Mouse (Mus musculus) midbrain, embryonic 13.5 days (tissue): ENCODE results near the gene Smoc2. TPM values are rescaled to one million over a fixed set of nuclear protein-coding genes. Genes with fewer than 3 reads are reported as not detected.

Experiments
- ATAC-seq: fragments of 200-750 bp; cut with Nextera tagmentation; 2 replicates; pipeline ENCODE4 v1.8.0; 2017; ENCODE audit warnings: mild to moderate bottlenecking, moderate TSS enrichment, moderate library complexity
- H3K27ac ChIP-seq: fragments of 300-500 bp; sonication (generic); 2 replicates; pipeline ENCODE4 v1.5.1; 2015; ENCODE audit warnings: inconsistent platforms, mild to moderate bottlenecking, moderate library complexity
- H3K27me3 ChIP-seq: fragments of 300-500 bp; sonication (generic); 2 replicates; pipeline ENCODE4 v1.6.1; 2015; ENCODE audit warnings: mild to moderate bottlenecking, inconsistent platforms
- H3K36me3 ChIP-seq: fragments of 300-500 bp; sonication (generic); 2 replicates; pipeline ENCODE4 v1.6.1; 2015; ENCODE audit warnings: mild to moderate bottlenecking, inconsistent platforms
- H3K4me1 ChIP-seq: fragments of 300-500 bp; sonication (generic); replicated peaks from 2 replicates; pipeline ENCODE4 v1.6.1; 2015; ENCODE audit warnings: inconsistent platforms
- H3K4me2 ChIP-seq: fragments of 300-500 bp; sonication (generic); replicated peaks from 2 replicates; pipeline ENCODE4 v1.6.1; 2015; ENCODE audit warnings: moderate library complexity, mild to moderate bottlenecking, inconsistent platforms
- H3K4me3 ChIP-seq: fragments of 300-500 bp; sonication (generic); replicated peaks from 2 replicates; pipeline ENCODE4 v1.5.1; 2015; ENCODE audit warnings: mild to moderate bottlenecking, inconsistent platforms
- H3K9ac ChIP-seq: fragments of 300-500 bp; sonication (generic); replicated peaks from 2 replicates; pipeline ENCODE4 v1.6.1; 2015; ENCODE audit warnings: mild to moderate bottlenecking, inconsistent platforms
- H3K9me3 ChIP-seq: fragments of 300-500 bp; sonication (generic); 2 replicates; pipeline ENCODE4 v1.6.1; 2016; ENCODE audit warnings: mild to moderate bottlenecking, inconsistent platforms
- WGBS: fragments of 180-500 bp; shearing (Covaris S2); methylation state at CpG from one replicate; pipeline ENCODE4 v1.1.7; 2015; 5-methylcytosine and 5-hydroxymethylcytosine counted together
- polyA plus RNA-seq: library from polyadenylated mRNA; unstranded; fragments of >200 nt; fragmentation: Nextera tagmentation; extraction: Ambion mirVana; gene quantifications from 2 replicates; pipeline ENCODE4 v1.2.1, GENCODE M21; 2015

Smoc2 gene
- polyA plus RNA-seq, 1 experiment from 2014 or later, result 1.6 TPM

DNA sequence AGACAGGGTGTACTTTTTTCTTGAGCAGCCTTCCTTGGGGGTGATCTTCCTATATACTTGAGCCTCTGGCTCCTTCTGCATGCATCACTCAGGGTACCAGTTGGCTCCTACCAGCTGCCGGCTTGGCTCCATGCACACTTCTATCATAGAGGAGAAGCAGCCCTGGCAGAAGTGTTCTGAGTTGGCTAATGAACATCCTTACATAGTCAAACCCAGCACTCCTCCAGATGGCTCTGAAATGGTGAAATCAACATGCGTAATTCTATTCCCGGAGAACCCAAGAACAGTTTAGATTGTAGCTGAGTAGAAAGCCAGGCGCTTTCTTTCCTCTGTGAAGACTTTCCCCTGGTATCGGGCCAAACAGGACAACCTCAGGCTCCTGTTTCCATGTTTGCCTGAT is 91.2 kb downstream of the Smoc2 start:
- ATAC-seq, result no peak
- Histone ChIP-seq H3K4me3 (no peak overlapping the region), H3K9ac (no peak overlapping the region), H3K27me3 (no peaks in the 10 kb centered on the region), H3K36me3 (no peaks in the 10 kb centered on the region), H3K9me3 (no peaks in the 10 kb centered on the region), H3K27ac (no peak overlapping the region), H3K4me1 (peaks cover 12% of the 10 kb centered on the region), H3K4me2 (no peak overlapping the region)
- WGBS, result 95% methylated on average over 5 of the region's 5 CpGs

GRCm38 (mm10) chr17:14371606-14372005 is 92.3 kb downstream of the Smoc2 start:
- Histone ChIP-seq H3K9ac (no peak overlapping the region), H3K4me1 (peaks cover 12% of the 10 kb centered on the region), H3K9me3 (no peaks in the 10 kb centered on the region), H3K27me3 (no peaks in the 10 kb centered on the region), H3K27ac (no peak overlapping the region), H3K36me3 (no peaks in the 10 kb centered on the region), H3K4me3 (no peak overlapping the region), H3K4me2 (no peak overlapping the region)
- ATAC-seq, result peak; percentile 8; the same call in 1 of the 2 replicates
- WGBS, result 82% methylated on average over 6 of the region's 6 CpGs

DNA sequence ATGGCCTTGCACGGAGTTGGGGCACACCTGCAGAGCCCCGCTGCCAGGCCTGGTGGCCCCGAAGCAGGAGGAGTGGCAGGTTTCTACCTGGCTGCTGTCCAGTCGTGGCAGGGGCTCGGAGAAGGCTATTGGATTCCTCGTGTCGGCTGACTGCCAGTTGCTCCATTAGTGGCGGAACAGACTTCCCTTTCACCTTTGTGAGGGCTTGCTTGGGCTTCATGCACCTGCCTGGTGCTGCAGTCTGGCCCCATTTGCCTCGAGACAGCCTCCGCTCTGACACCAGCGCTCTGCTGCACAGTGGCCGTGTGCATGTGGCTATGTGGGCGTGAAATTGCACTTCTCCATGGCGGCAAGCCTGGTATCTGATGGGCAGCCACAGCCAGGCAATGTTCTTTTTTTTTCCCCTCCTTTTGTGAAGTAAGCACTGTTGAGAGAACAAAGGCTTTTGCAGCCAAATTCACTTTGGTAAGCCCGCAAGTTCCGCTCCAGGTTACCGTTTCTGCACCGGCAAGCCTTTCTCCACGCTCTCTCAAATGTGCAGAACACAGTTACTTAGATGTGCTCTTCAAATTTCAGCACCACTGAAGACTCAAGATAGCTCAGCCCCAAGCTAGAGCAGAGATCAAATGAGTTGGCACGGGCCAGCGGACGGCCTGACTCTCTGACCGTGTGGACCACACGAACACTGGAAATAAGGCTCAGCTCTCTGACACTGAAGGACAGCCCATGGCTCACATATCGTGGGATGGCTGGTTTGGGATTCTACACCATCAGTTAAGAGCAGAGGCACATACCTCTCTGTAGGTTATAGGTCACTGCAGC is 93.2 kb downstream of the Smoc2 start:
- H3K9ac ChIP-seq, result no peak overlapping the region
- no peaks in the 10 kb centered on the region for H3K9me3 ChIP-seq
- no peak overlapping the region for H3K4me3 ChIP-seq
- H3K4me1 ChIP-seq, result peaks cover 12% of the 10 kb centered on the region
- 46% methylated on average over 25 of the region's 25 CpGs for WGBS
- no peak overlapping the region for H3K27ac ChIP-seq
- no peaks in the 10 kb centered on the region for H3K27me3 ChIP-seq
- H3K4me2 ChIP-seq, result peak overlapping the region; percentile 9; the same call in 1 of the 2 replicates
- H3K36me3 ChIP-seq, result no peaks in the 10 kb centered on the region
- peak; percentile 82 for ATAC-seq

DNA sequence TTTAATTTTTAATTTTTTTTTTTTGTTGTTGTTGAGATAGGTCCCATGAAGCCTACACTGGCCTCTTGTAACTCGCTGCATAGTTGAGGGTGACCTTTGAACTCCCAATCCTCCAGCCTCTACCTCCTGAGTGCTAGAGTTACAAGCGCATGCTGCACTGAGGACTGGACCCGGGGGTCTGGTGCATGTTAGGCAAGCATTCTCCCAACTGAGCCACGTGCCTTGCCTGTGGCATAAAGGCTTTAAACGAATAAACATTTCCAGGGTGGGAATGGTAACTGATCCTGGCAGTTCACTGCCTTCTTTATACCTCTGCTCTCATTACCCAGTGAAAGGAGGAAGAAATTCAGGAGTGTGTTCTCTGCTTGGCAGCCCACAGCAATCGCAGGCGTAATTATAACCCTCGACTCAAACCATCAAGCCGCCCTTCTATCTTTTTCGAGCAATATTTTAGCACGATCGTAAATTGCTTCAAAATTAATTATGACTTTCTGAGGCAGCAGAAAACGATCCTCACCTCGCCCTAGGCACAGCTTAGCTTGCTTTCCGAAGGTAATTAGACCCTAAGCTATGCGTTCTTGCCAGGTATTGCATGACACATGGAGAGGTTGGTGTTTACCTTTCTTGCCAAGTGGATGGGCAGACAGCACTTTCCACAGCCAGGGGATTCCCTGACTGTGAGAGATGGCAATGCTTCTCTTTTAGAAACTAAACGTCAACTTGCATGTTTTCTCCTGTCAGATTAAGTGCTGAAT is 99.6 kb downstream of the Smoc2 start:
- WGBS, result 76% methylated on average over 17 of the region's 17 CpGs

DNA sequence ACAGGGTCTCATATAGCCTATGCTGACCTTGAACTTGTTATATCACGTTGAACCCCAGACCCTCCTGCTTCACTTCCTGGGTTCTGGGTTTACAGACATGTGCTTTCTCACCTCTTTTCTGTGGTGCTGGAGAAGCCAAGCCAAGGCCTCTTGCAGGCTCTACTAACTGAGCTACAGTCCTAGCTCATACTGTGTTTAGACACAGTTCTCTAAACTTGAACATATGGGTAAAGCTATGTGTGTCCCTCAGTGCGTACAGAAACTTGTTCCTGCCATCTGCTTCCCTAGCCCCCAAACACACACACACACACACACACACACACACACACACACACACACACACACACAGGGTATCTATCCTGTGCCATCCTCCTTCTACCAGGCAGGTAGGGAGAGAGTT is 100.2 kb downstream of the Smoc2 start:
- ATAC-seq, result no peak
- Histone ChIP-seq H3K4me1 (no peaks in the 10 kb centered on the region), H3K27me3 (no peaks in the 10 kb centered on the region), H3K9me3 (no peaks in the 10 kb centered on the region), H3K4me2 (no peak overlapping the region), H3K9ac (no peak overlapping the region), H3K4me3 (no peak overlapping the region), H3K36me3 (no peaks in the 10 kb centered on the region), H3K27ac (no peak overlapping the region)
- WGBS, result 81% methylated on average over 2 of the region's 2 CpGs

More for the DNA sequence above, 99.6 kb downstream of the Smoc2 start:
- ATAC-seq, result no peak
- H3K4me1 ChIP-seq, result no peaks in the 10 kb centered on the region
- no peaks in the 10 kb centered on the region for H3K36me3 ChIP-seq
- no peaks in the 10 kb centered on the region for H3K27me3 ChIP-seq
- no peak overlapping the region for H3K4me2 ChIP-seq
- H3K9me3 ChIP-seq, result no peaks in the 10 kb centered on the region
- H3K9ac ChIP-seq, result no peak overlapping the region
- no peak overlapping the region for H3K4me3 ChIP-seq
- no peak overlapping the region for H3K27ac ChIP-seq

- no peak overlapping the region for H3K4me2 ChIP-seq
- H3K9ac ChIP-seq, result no peak overlapping the region
- H3K4me1 ChIP-seq, result no peaks in the 10 kb centered on the region
- no peaks in the 10 kb centered on the region for H3K36me3 ChIP-seq
- H3K9me3 ChIP-seq, result no peaks in the 10 kb centered on the region
- H3K4me3 ChIP-seq, result no peak overlapping the region
- H3K27ac ChIP-seq, result no peak overlapping the region
- H3K27me3 ChIP-seq, result no peaks in the 10 kb centered on the region
- WGBS, result 94% methylated on average over 3 of the region's 3 CpGs
- ATAC-seq, result no peak
These were observed 100.7 kb downstream of the Smoc2 start for GRCm38 (mm10) chr17:14379966-14380365.

GRCm38 (mm10) chr17:14380526-14380925 is 101.2 kb downstream of the Smoc2 start:
- Histone ChIP-seq H3K36me3 (no peaks in the 10 kb centered on the region), H3K4me3 (no peak overlapping the region), H3K9ac (no peak overlapping the region), H3K4me1 (no peaks in the 10 kb centered on the region), H3K27me3 (no peaks in the 10 kb centered on the region), H3K27ac (no peak overlapping the region), H3K4me2 (no peak overlapping the region), H3K9me3 (no peaks in the 10 kb centered on the region)
- no peak for ATAC-seq
- WGBS, result 88% methylated on average over 12 of the region's 12 CpGs

- no peak for ATAC-seq
- Histone ChIP-seq H3K9me3 (no peaks in the 10 kb centered on the region), H3K27me3 (no peaks in the 10 kb centered on the region), H3K4me2 (no peak overlapping the region), H3K4me1 (no peaks in the 10 kb centered on the region), H3K4me3 (no peak overlapping the region), H3K27ac (no peak overlapping the region), H3K9ac (no peak overlapping the region), H3K36me3 (no peaks in the 10 kb centered on the region)
- 73% methylated on average over 7 of the region's 7 CpGs for WGBS
These were observed 102.2 kb downstream of the Smoc2 start for GRCm38 (mm10) chr17:14381482-14381881.

DNA sequence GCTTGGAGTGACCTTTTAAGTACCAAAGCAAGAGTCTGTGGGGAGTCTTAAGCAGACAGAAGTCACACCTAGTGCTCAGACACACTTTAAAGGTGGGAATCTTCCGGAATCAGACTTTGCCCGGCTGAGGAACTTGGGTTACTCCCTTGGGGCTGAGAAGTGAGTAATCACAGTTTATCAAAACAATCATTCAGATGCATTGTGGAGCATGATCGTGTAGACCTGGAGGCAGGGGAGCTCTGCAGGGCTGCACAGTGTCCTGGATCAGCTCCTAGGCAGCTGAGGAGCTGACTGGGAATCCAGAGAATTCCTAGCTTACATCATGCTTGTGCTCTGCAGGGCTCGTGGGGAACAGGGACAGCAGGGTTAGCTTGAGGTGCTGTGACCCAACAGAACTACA is 104.7 kb downstream of the Smoc2 start:
- 0 out of 2 replicates have a peak, but pooled peaks cover 3% of the 10 kb centered on the region for H3K4me1 ChIP-seq
- WGBS, result 93% methylated on average over 4 of the region's 4 CpGs
- no peaks in the 10 kb centered on the region for H3K36me3 ChIP-seq
- no peaks in the 10 kb centered on the region for H3K27me3 ChIP-seq
- no peak for ATAC-seq
- H3K9ac ChIP-seq, result no peak overlapping the region
- H3K4me3 ChIP-seq, result no peak overlapping the region
- no peak overlapping the region for H3K27ac ChIP-seq
- H3K9me3 ChIP-seq, result no peaks in the 10 kb centered on the region
- no peak overlapping the region for H3K4me2 ChIP-seq

DNA sequence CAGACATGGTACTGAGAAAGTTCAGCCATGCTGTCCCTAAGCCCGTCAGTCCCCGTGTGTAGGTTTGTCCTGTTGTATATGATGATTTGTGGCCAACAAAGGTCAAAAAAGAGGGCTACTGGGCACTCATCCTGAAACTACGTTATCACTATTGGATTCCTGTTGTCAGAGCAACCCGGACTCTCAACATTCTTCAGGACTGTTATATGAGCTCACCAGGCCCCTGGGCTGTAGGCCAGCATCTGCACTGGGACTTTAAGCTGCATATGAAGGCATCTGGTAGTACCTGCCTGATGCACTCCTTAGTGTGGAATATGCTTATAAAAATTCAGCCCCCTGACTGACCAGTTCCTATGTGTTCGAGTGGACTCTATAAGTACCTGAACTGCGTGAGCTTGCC is 105.7 kb downstream of the Smoc2 start:
- 93% methylated on average over 6 of the region's 6 CpGs for WGBS
- Histone ChIP-seq H3K4me1 (0 out of 2 replicates have a peak, but pooled peaks cover 3% of the 10 kb centered on the region), H3K27ac (no peak overlapping the region), H3K4me2 (no peak overlapping the region), H3K4me3 (no peak overlapping the region), H3K9me3 (no peaks in the 10 kb centered on the region), H3K27me3 (no peaks in the 10 kb centered on the region), H3K9ac (no peak overlapping the region), H3K36me3 (no peaks in the 10 kb centered on the region)
- no peak for ATAC-seq

GRCm38 (mm10) chr17:14387261-14387660 is 108.0 kb downstream of the Smoc2 start:
- no peaks in the 10 kb centered on the region for H3K36me3 ChIP-seq
- no peak overlapping the region for H3K4me3 ChIP-seq
- H3K4me1 ChIP-seq, result 0 out of 2 replicates have a peak, but pooled peaks cover 3% of the 10 kb centered on the region
- 43% methylated on average over 6 of the region's 6 CpGs for WGBS
- H3K9ac ChIP-seq, result no peak overlapping the region
- H3K9me3 ChIP-seq, result no peaks in the 10 kb centered on the region
- no peak for ATAC-seq
- no peaks in the 10 kb centered on the region for H3K27me3 ChIP-seq
- H3K4me2 ChIP-seq, result no peak overlapping the region
- H3K27ac ChIP-seq, result no peak overlapping the region

DNA sequence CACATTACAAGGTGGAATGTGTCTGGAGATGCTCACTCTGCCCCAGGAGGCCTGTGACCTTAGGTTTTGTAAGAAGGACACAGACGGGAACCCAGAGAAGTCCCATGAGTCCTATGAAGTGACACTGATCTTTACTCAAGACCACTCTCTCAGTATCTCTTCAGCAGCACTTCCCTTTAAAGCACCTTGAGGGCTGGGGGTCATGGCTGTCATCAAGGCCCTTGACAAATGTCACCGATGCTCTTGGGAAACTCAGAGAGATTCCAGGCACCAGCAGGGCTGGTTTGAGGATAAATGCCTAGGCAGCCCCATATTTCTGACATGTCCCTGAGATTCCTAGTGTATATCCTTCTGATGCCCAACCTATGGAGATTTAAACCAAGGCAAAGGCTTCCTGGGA is 113.1 kb downstream of the Smoc2 start:
- Histone ChIP-seq H3K4me1 (no peaks in the 10 kb centered on the region), H3K27ac (no peak overlapping the region), H3K4me3 (no peak overlapping the region), H3K27me3 (no peaks in the 10 kb centered on the region), H3K36me3 (no peaks in the 10 kb centered on the region), H3K9ac (no peak overlapping the region), H3K9me3 (no peaks in the 10 kb centered on the region), H3K4me2 (no peak overlapping the region)
- ATAC-seq, result no peak
- 81% methylated on average over 2 of the region's 2 CpGs for WGBS
